Mouse (Mus musculus) left cerebral cortex, postnatal 10 days (tissue): ENCODE results near the gene Slc4a5. TPM values are rescaled to one million over a fixed set of nuclear protein-coding genes. Genes with fewer than 3 reads are reported as not detected.

Experiments
- DNase-seq, 2 experiments: peaks; one replicate each; pipeline ENCODE4 v3.0.0; 2021 to 2022; ENCODE audit warnings: low spot score in 2 of 2, mixed read lengths in 1 of 2; ENCODE audit errors: extremely low spot score in 1 of 2
- intact Hi-C: fragments of 180-260 bp; cut with DNase I; formaldehyde crosslinking; loops from one replicate; pipeline ENCODE4 v1.15.1; 2025
- total RNA-seq, 2 experiments: library from RNA; stranded (reverse); gene quantifications; 2 replicates each; pipeline ENCODE4 v1.2.3; 2021

Slc4a5 gene
- total RNA-seq, 2 experiments from 2014 or later: 0.71 to 0.75 TPM

- intact Hi-C loops: no loop called here
Observed at GRCm38 (mm10) chr6:83278881-83279280, 59.3 kb downstream of the Slc4a5 start.

DNA sequence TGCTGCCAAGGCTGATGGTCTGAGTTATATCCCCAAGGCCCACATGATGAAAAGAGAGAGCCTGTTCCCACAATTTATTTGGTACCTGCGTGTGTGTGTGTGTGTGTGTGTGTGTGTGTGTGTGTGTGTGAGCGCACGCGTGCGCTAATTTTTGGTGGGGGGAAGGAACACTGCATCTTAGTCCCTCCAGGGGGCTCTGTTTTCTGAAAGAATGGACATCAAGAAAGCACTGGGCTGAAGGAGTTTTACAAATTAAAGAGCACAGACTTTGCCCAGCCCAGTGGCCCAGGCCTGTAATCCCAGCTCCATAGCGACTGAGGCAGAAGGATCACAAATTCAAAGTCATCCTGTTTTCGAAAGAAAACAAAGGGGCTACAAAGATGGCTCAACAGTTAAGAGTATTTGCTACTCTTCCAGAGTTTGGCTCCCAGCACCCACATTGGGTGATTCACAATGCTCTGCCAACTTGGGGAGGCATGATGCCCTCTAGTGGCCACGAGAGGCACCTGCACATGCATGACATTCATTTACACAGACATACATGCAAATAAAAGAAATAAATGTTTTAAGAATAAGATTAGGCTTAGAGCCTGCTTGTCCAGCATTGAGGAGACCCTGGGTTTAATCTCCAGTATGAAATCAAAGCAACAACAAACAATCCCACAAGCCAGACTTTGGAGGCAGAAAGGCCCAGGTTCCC lies 60.8 kb downstream of the Slc4a5 start:
- intact Hi-C loops: loop anchor here (5.0 kb wide), 1 partner anchor 58 kb away; no protein-coding TSS in a partner anchor
- peak in 1 of 2 experiments; percentile 15 for DNase-seq

More at GRCm38 (mm10) chr6:83278881-83279280, 59.3 kb downstream of the Slc4a5 start:
- DNase-seq: peak in 1 of 2 experiments; percentile 18

DNA sequence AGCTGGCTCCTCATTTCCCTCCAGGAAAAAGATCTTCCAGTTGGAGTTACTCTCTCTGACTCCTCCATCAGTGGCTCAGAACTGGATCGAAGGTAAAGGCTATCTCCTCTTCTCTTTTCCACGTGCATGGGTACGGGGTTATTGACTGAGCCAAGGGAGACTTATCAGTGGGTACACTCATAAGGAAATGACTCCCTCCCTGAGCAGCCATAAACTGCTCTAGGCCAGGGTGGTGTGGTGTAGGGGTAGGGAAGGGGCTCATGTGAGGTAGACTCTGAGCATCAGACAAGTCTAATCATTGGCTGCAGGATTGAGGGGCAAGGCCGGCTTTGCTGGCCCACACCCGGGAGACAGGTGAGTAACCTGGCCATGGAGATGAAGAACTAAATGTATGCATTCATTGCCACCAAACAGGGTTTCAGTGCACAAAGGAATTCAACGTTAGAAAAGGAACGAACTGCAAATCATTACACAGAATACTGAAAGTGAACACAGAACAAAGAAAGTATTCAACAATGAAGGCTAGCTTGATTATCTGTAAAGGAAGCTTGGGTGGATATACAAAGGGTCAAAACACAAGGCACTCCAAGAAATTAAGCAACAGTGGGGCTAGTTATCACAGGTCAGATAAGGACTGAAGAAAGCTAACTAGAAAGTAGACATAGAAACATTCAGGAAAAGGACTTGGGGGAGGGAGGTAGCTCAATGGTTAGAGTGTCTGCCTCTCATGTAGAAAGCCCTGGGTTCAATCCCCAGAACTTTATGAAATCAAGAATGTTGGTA lies 81.0 kb downstream of the Slc4a5 start:
- intact Hi-C loops: no loop called here
- no peak for DNase-seq

DNA sequence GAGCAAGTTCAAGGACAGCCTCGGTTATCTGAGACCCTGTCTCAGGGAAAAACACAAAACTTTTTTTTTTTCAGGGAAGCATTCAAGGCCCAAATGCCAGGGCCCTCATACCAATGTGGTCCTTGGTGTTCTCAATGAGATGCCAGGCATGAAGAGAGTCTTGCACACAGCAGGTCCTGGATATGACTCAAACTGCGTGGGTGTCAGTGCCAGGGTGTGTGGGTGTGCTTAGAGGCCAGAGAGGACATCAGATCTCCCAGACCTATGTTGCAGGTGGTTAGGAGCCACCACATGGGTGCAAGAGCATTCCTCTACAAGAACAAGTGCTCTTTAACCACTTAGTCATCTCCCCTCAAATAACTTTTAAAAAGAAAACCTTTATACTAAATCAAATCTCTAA lies 81.7 kb downstream of the Slc4a5 start:
- DNase-seq: no peak
- intact Hi-C loops: no loop called here

DNA sequence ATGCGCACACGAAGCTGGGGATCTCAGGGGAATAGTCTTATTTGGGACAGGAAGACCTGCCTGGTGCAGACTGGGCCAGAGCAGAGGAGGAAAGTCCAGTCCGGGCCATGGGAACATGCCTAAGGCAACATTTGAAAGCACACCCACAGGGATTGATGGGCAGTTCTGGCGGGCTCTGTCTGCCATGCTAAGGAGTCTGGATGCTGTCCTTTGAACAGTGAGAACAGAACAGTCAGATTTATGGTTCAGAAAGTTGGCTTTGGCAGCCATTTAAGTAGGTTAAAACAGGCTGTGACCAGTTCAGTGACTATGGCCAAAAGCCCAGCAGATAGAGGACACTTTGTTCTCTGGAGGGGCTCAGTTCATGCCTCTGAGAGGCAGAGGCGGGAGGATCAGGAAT lies 82.6 kb downstream of the Slc4a5 start:
- no peak for DNase-seq
- intact Hi-C loops: no loop called here

DNA sequence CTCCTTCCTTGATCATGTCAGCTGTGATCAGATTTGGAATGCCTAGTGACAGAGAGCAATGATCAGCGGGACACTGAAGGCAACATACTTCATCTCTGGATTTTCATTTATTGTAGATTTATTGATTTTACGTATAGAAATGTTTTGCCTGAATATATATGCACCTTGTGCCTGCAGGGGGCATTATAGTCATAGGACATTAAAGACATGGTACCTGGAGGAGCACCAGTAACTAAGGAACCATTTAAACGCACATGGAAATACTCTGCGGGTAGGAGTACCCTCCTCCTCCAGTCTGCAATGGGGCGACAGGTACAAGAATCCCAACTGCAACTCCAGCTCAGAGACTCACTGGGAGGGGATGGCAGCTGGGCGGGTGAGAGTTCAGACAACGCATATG lies 89.4 kb downstream of the Slc4a5 start:
- intact Hi-C loops: no loop called here
- no peak for DNase-seq

DNA sequence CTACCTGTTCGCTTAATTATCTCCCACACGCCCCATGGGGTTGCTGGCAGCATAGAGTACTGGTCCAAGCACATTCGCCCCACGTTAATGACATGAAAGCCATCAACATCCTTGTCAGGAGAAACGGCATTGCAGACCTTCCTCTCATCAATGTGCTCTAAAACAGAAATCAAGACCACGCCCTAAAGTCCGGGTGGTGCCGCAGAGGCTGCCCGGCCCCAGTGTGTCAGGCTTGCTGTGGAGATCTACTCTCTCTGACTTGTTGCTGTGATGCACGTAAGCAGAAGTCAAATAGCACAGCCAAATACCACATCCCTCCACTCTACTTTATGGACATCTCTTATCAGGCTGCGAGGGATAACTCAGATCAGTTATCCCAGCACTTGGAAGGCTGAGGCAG lies 91.6 kb downstream of the Slc4a5 start:
- intact Hi-C loops: no loop called here
- no peak for DNase-seq

- intact Hi-C loops: no loop called here
- DNase-seq: no peak
Observed at GRCm38 (mm10) chr6:83312021-83312420, 92.4 kb downstream of the Slc4a5 start.

- intact Hi-C loops: no loop called here
- no peak for DNase-seq
Observed at GRCm38 (mm10) chr6:83312514-83312913, 92.9 kb downstream of the Slc4a5 start.

DNA sequence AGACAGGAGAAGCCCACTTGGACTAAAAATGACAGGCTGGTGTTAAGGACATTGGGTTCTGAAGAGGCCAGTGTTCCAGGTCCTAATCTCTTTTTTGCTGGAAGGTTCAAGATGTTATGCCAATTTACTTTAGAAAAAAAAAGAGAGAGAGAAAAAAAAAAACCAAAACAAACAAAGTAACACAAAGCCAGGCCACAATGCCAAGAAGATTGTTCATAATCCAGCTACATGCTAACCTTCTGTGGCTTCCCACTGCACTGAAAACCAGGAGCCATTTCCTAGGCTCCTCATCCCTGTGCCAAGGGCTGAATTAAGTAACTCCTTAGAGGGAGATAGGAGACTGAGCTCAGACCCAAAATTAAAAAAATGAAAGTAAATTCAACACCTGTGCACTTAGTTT lies 95.7 kb downstream of the Slc4a5 start:
- DNase-seq: no peak
- intact Hi-C loops: no loop called here

- no peak for DNase-seq
- intact Hi-C loops: no loop called here
Observed at GRCm38 (mm10) chr6:83316022-83316421, 96.4 kb downstream of the Slc4a5 start.

DNA sequence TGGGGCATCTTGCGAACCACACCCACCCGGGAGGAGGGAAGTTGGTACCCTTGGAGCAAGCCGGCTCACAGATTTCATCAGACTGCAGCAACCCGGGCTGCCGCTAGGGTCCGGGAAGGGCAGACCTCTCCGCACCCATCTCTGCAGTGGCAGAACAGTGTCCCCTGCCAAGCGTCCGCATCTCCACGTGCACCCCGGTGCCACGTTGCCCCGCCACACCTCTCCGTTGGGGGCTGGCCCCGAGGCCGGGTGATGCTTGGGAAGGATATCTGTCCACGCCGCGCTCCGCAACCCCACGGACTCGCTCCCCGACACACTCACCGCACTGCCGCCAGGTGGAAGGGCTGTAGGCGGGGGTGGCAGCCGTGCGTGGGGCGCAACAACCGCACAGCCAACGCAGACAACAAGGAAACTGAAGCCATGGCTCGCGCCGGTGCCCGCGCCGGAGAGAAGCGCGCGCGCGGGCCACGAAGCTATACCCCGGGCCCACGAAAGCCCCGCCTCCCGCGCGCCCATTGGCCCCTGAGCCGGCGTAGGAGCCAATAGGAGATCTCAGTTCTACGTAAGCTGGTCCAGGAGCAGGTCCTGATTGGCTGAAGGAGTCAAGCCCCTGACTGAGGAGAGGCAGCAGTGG lies 97.6 kb downstream of the Slc4a5 start:
- intact Hi-C loops: no loop called here
- peak; percentile 92 to 95 for DNase-seq

GRCm38 (mm10) chr6:83321927-83322326 lies 102.3 kb downstream of the Slc4a5 start:
- no peak for DNase-seq
- intact Hi-C loops: loop anchor here (10.0 kb wide), 1 partner anchor 107 kb away; the partner anchor contains the start of gene Slc4a5

- DNase-seq: no peak
- intact Hi-C loops: loop anchor here (10.0 kb wide), 1 partner anchor 108 kb away; the partner anchor contains the start of gene Slc4a5
Observed at GRCm38 (mm10) chr6:83322794-83323193, 103.2 kb downstream of the Slc4a5 start.

- intact Hi-C loops: loop anchor here (10.0 kb wide), 1 partner anchor 109 kb away; the partner anchor contains the start of gene Slc4a5
- no peak for DNase-seq
Observed at GRCm38 (mm10) chr6:83323652-83324419, 104.2 kb downstream of the Slc4a5 start.

DNA sequence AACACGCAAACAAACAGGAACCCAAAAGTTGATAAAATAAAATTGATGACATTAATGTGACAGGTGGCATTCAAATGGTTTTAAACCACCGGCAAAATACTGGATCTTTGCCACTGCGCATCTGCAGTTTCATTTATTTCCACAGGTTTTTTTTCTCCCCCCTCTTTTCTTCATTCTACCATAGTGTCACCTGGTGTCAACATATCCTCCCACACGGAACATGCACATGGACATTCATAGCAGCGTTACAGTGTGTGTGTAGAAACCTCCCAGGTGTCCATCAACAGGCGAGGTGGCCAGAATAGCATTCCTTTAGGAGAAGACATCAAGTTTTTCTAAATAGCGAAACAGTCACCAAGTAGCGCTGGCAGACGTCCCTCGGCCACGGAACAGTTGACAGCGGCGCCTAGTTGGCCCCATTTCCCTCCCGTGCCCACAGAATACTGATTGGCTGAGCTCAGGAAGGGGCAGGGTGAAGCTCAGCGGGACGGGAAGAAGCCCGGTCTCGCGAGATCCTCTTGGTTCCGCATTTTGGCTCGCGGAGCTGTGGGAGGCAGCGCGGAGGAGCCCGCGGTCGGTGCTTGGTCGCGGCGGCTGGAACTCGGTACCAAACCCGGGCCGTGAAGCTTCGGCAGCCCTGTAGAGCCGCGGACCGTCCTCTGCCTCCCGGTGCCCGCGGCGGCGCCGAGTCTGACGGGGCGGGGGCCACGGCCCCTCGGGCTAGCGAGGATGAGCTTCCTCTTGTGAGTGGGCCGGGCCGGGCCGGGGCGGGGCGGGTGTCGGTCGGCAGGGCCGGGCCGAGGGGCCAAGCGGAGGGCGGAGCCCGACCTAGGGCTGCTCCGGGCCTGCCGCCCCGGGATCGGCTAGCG lies 106.1 kb downstream of the Slc4a5 start, which contains the start of the genes Mthfd2 and Mob1a:
Gene Mthfd2 (minus strand): TSS at position 384 of the 869 bp plus-strand sequence.
Gene Mob1a (plus strand): TSS at position 492 of the 869 bp plus-strand sequence.
- DNase-seq: peak; percentile 94 to 96
- intact Hi-C loops: loop anchor here (10.0 kb wide), 1 partner anchor 111 kb away; the partner anchor contains the start of gene Slc4a5

GRCm38 (mm10) chr6:83326394-83326736 lies 106.7 kb downstream of the Slc4a5 start:
- intact Hi-C loops: loop anchor here (10.0 kb wide), 1 partner anchor 112 kb away; the partner anchor contains the start of gene Slc4a5
- DNase-seq: no peak

DNA sequence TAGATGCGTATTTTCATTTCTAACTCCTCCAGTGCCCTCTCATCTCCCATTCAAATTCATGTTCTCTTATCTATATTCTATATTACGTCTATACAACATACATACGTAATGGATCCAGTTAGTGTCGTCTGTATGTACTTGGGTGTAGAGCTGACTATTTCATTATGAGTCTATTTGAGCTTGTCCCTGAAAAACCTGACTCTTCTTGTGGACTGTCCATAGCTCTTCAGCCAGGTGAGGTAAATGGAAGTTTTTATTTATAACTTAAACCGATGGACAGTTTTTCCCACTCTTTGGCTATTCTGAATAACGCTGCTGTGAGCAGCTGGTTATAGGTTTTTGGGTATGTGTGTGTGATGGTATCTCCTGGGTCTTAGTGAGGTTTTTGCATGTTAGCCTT lies 107.1 kb downstream of the Slc4a5 start:
- DNase-seq: no peak
- intact Hi-C loops: loop anchor here (10.0 kb wide), 1 partner anchor 112 kb away; the partner anchor contains the start of gene Slc4a5
